Mouse (Mus musculus) ES-E14 (cell line): ENCODE data around the gene Gm2163. TPM values are rescaled to one million over a fixed set of nuclear protein-coding genes. Genes with fewer than 3 reads are reported as not detected.
"Not testable (repeated sequence)": the region's sequence is repeated elsewhere in the genome, so short reads cannot be mapped to it uniquely, and the experiment has no call there.

Source experiments
- DNase-seq: peaks from one replicate; pipeline ENCODE4 v3.0.0-alpha.2; 2013; ENCODE audit warnings: low read depth, low spot score
- H3K27ac ChIP-seq: 2 replicates; pipeline ENCODE4 v1.5.1; 2012; ENCODE audit warnings: low read depth, mild to moderate bottlenecking, low read length, moderate library complexity, mixed read lengths; ENCODE audit not compliant: poor library complexity, insufficient read depth, severe bottlenecking
- H3K36me3 ChIP-seq: 2 replicates; pipeline ENCODE4 v1.6.1; 2012; ENCODE audit warnings: mild to moderate bottlenecking, low read length, moderate library complexity, mixed read lengths; ENCODE audit not compliant: control insufficient read depth, poor library complexity, insufficient read depth, severe bottlenecking
- H3K4me1 ChIP-seq, 2 experiments: fragments of 150-350 bp in 1 of 2; sonication (generic) in 1 of 2; 2 replicates each; pipeline ENCODE4 v1.6.1; 2012; ENCODE audit warnings: low read length in 2 of 2, mild to moderate bottlenecking in 1 of 2, mixed read lengths in 1 of 2; ENCODE audit not compliant: control insufficient read depth in 2 of 2, insufficient read depth in 2 of 2, poor library complexity in 1 of 2
- H3K4me3 ChIP-seq, 2 experiments: fragments of 150-350 bp in 1 of 2; sonication (generic) in 1 of 2; 2 replicates each; pipeline ENCODE4 v1.5.1; 2012; ENCODE audit warnings: low read length in 2 of 2, low read depth in 1 of 2, mild to moderate bottlenecking in 1 of 2, mixed read lengths in 1 of 2; ENCODE audit not compliant: insufficient read depth in 1 of 2, poor library complexity in 1 of 2, severe bottlenecking in 1 of 2
- H3K9ac ChIP-seq: 2 replicates; pipeline ENCODE4 v1.6.1; 2012; ENCODE audit warnings: low read depth, mild to moderate bottlenecking, low read length, mixed read lengths; ENCODE audit not compliant: poor library complexity, insufficient read depth, severe bottlenecking
- H3K9me3 ChIP-seq: fragments of 150-350 bp; sonication (generic); 2 replicates; pipeline ENCODE4 v1.6.1; 2012; ENCODE audit warnings: low read depth, mild to moderate bottlenecking, low read length; ENCODE audit not compliant: control insufficient read depth, insufficient read depth
- in situ Hi-C, 2 experiments: fragments of 600-800 bp; cut with MboI; formaldehyde crosslinking; loops; one replicate each; pipeline ENCODE4 v1.15.1; 2025; ENCODE audit warnings: low sequenced_read_pairs in 2 of 2, inconsistent platforms in 1 of 2; ENCODE audit not compliant: unreplicated experiment in 2 of 2
- total RNA-seq: library from RNA; depleted of rRNA; stranded (reverse); fragments of 300-350 nt; gene quantifications from 2 replicates; pipeline ENCODE4 v1.2.3, GENCODE M21; 2012; rRNA removed

Gm2163 gene
- total RNA-seq: not detected in 2 replicates

DNA sequence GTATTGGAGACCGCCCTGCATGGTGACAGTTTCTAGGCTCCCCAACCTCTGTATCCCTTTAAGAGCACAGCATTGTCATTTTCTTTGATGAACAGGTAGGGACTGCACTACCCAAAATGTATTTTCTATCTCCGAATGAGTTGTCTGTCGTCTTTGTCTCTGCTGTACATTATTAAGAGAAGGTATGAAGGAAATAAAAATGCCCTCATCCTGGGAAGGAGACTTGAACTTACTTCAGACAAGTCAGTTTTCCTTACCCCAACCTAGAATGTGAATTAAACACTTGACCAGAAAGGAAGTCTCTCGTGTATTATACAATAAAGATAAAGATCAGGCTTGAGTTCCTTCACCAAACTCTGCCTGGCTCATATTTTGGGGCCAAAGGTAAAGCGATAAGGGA is at the start of gene Gm2163:
Gm2163 (plus strand) TSS at position 301 of the 400 bp plus-strand sequence.
- in situ Hi-C loops, H3K9ac ChIP-seq, H3K9me3 ChIP-seq, H3K36me3 ChIP-seq, H3K27ac ChIP-seq, H3K4me3 ChIP-seq, DNase-seq, H3K4me1 ChIP-seq: not testable (repeated sequence)

DNA sequence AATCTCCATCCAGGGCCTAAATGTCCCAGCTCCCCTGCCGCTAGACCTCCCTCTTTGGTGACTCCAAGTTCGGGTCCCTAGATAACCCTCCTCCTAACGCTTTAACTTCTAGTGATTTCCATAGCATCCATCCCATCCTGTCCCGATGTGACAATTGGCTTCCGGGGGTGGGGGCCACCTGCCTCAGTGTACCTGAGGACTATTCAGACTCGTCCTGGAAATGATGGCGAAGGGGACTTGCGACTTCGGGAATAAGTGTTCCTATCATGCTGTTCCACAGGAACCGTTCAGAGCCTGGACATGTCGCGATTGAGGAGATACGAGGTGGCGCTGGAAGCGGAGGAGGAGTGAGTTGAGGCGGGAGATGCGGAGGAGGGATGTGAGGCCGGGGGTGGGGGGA is 27.5 kb upstream of the Gm2163 start, which contains the start of gene Gm21586:
Gm21586 (plus strand) TSS at position 301 of the 400 bp plus-strand sequence.
- in situ Hi-C loops, H3K27ac ChIP-seq, H3K9me3 ChIP-seq, DNase-seq, H3K9ac ChIP-seq, H3K4me3 ChIP-seq, H3K36me3 ChIP-seq, H3K4me1 ChIP-seq: not testable (repeated sequence)

DNA sequence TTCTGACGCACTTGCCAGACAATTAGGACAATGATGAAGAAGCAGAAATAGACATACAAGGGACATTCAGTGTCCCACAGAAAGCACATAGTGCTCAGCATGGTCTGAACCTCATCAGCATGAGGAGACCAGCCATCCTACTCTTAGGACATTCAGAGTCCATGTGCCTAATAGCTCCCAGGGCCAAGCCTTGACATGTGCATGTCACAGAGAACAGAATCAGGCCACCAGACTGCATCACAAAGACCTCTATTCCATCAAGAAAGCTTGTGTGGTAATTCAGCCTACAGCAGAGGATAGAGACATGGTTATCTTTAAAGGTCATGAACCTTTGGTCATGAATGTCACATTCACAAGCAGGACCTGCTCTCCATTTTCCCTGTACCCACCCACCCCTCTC is 61.5 kb downstream of the Gm2163 start, which contains the start of gene Fam205a2:
Fam205a2 (minus strand) TSS at position 101 of the 400 bp plus-strand sequence.
- H3K9ac ChIP-seq, H3K27ac ChIP-seq, H3K4me3 ChIP-seq, DNase-seq, in situ Hi-C loops, H3K36me3 ChIP-seq, H3K4me1 ChIP-seq, H3K9me3 ChIP-seq: not testable (repeated sequence)

DNA sequence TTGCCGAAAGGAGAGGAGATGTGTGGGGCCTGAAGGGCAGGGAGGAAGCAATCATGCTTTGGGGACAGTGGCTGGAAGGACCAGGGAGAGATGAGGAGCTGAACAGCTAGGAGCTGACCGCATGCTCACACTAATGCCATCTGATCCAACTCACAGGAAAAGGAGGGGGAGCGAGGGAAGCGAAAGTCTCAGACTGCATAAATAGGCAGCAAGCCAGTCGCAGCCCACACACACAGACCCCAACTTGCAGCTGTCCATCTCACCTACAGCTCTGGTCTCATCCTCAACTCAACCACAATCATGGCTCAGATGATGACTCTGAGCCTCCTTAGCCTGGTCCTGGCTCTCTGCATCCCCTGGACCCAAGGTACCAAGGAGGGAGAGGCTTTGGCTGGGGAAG is 145.3 kb downstream of the Gm2163 start, which contains the start of gene Gm10591:
Gm10591 (plus strand) TSS at position 301 of the 400 bp plus-strand sequence.
- H3K36me3 ChIP-seq, H3K9ac ChIP-seq, H3K4me3 ChIP-seq, H3K4me1 ChIP-seq, DNase-seq, H3K9me3 ChIP-seq, H3K27ac ChIP-seq, in situ Hi-C loops: not testable (repeated sequence)

DNA sequence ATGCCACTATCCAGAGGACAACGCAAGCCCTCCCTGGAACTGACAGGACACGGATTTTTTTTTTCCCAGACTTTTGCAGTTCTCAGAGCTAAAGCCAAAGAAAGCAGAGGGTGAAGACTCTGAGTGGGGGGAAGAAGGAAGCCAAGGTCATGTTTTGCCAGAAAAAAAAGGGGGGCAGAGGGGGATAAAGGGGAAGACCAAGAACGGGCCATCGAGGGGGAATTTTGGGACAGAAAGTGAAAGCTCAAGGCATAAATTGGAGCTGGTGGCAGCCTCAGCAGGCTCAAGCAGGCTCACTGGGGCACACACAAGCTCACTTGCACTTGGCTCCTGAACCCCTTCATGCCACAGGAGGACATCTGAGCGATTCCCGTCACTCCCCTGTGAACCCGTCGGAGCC is 162.9 kb downstream of the Gm2163 start, which contains the start of gene Gm2564:
Gm2564 (plus strand) TSS at position 301 of the 400 bp plus-strand sequence.
- DNase-seq, H3K4me3 ChIP-seq, H3K4me1 ChIP-seq, H3K36me3 ChIP-seq, H3K9ac ChIP-seq, H3K27ac ChIP-seq, H3K9me3 ChIP-seq, in situ Hi-C loops: not testable (repeated sequence)

Other genes with a start within 250 kb of the Gm2163 start
- not detected in 2 replicates for gene Gm10600, start 226.1 kb upstream of the Gm2163 start, total RNA-seq
- not detected in 2 replicates for gene Ccl21b, start 211.0 kb upstream of the Gm2163 start, total RNA-seq
- not detected in 2 replicates for gene Gm21953, start 172.5 kb upstream of the Gm2163 start, total RNA-seq
- not detected in 2 replicates for gene Fam205a3, start 148.4 kb upstream of the Gm2163 start, total RNA-seq
- not detected in 2 replicates for gene Gm21586, start 27.4 kb upstream of the Gm2163 start, total RNA-seq
- not detected in 2 replicates for gene Fam205a2, start 61.4 kb downstream of the Gm2163 start, total RNA-seq
- gene Gm10591, start 145.4 kb downstream of the Gm2163 start, total RNA-seq: not detected in 2 replicates
- not detected in 2 replicates for gene Gm2564, start 163.0 kb downstream of the Gm2163 start, total RNA-seq
- not detected in 2 replicates for gene Ccl27b, start 188.5 kb downstream of the Gm2163 start, total RNA-seq
- not detected in 2 replicates for gene Il11ra2, start 195.1 kb downstream of the Gm2163 start, total RNA-seq